In the genomic region with DNA sequence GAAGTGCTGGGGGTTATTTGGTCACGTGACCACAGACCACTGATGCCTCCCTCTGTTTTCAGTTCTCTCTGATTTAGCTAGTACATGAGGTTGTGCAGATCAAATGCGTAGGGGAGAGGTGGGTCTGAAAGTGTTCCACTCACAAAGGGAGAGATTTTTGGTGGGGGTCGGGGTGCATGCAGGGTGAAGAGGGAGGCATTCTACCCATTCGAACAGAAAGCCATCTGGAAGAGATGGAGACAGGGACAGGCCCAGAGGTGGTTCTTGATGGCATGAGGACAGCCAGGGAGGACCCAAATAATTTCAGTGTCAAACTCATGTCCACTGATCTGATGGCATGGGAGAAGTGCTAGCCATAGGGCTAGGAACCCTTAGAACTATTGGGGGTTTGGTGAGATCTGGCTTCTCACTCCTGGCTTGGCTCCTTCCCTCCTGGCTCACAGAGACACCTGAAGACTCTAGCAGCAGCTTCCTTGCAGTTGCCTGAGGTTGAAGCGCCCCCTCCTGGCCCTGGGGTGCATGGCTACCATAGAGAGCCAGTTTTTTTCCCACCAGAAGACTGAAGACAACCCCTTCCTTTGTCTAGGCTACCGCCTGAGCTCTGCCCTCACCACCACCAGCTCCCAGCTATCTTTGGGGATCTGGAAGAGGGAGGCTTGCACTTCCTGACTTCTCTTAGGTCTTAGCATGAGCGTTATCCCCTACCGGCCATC, we compare ENCODE assay signal across 7 mouse cellular contexts.
DNase-seq lines count a peak whose midpoint lies in the region; ATAC-seq lines count a peak whose summit lies in the region.

No protein-coding gene starts in this region.

- no peaks in the 10 kb centered on the region for H3K27me3 ChIP-seq in intestine, embryonic 16.5 days (replicated peaks; ENCODE audit: control insufficient read depth, insufficient read depth, low read length)
- no peaks in the 10 kb centered on the region for H3K27me3 ChIP-seq in midbrain, embryonic 14.5 days (ENCODE audit: control insufficient read depth, insufficient read depth, low read length)

- no peaks in the 10 kb centered on the region for H3K36me3 ChIP-seq in intestine, embryonic 16.5 days (ENCODE audit: control insufficient read depth, insufficient read depth, low read length)
- no peaks in the 10 kb centered on the region for H3K36me3 ChIP-seq in midbrain, embryonic 14.5 days (ENCODE audit: control insufficient read depth, insufficient read depth, low read length)

- H3K9me3 ChIP-seq in intestine, embryonic 16.5 days (ENCODE audit: control insufficient read depth, low read length) = no peaks in the 10 kb centered on the region
- no peaks in the 10 kb centered on the region for H3K9me3 ChIP-seq in midbrain, embryonic 14.5 days (ENCODE audit: control insufficient read depth, low read length)

- H3K9ac ChIP-seq in intestine, embryonic 16.5 days (ENCODE audit: low read depth, low read length) = no peak overlapping the region
- H3K9ac ChIP-seq in midbrain, embryonic 14.5 days (replicated peaks; ENCODE audit: low read length) = no peak overlapping the region

- H3K27ac ChIP-seq in intestine, embryonic 16.5 days (ENCODE audit: low read length) = no peak overlapping the region
- no peak overlapping the region for H3K27ac ChIP-seq in midbrain, embryonic 14.5 days (replicated peaks; ENCODE audit: low read depth, low read length)

- peak; percentile 55; the same call in 1 of the 2 replicates for ATAC-seq in intestine, embryonic 16.5 days
- ATAC-seq in midbrain, embryonic 14.5 days (ENCODE audit: low FRiP score, low TSS enrichment) = peak; percentile 36; the same call in 1 of the 2 replicates

- H3K4me1 ChIP-seq in intestine, embryonic 16.5 days (ENCODE audit: control insufficient read depth, insufficient read depth, low read length) = no peaks in the 10 kb centered on the region
- H3K4me1 ChIP-seq in midbrain, embryonic 14.5 days (ENCODE audit: control insufficient read depth, insufficient read depth, low read length) = no peaks in the 10 kb centered on the region

- DNase-seq in adrenal gland, postnatal 10 days = peak; percentile 87
- peak; percentile 70 for DNase-seq in embryo, embryonic 10 days (ENCODE audit: low spot score)
- DNase-seq in gastrocnemius, postnatal 10 days = peak; percentile 75
- peak; percentile 89 to 90 for DNase-seq in left cerebral cortex, postnatal 14 days (ENCODE audit: low spot score in 2 of 2)
- DNase-seq in midbrain, embryonic 14.5 days = peak; percentile 81
- DNase-seq in spleen, postnatal 10 days (ENCODE audit: low spot score in 2 of 2) = peak; percentile 20 to 67

- 36% methylated on average over 8 of the region's 8 CpGs for WGBS in intestine, embryonic 16.5 days
- WGBS in midbrain, embryonic 14.5 days = 32% methylated on average over 8 of the region's 8 CpGs

- no peak overlapping the region for H3K4me2 ChIP-seq in intestine, embryonic 16.5 days (ENCODE audit: low read depth, low read length)
- no peak overlapping the region for H3K4me2 ChIP-seq in midbrain, embryonic 14.5 days (ENCODE audit: low read length)

- intact Hi-C loops in left cerebral cortex, postnatal 14 days (cut with DNase I) = loop anchor here (2.0 to 10.0 kb wide), 3 partner anchors 129 to 1591 kb away; no protein-coding TSS in a partner anchor

- H3K4me3 ChIP-seq in intestine, embryonic 16.5 days (ENCODE audit: low read length) = no peak overlapping the region
- no peak overlapping the region for H3K4me3 ChIP-seq in midbrain, embryonic 14.5 days (replicated peaks; ENCODE audit: low read depth, low read length)
